Mouse (Mus musculus) monocyte, adult 2 months (primary cell): ENCODE data around the gene Hal.

Source experiments
- DNase-seq, 2 experiments: peaks; one replicate each; pipeline ENCODE4 v3.0.0; 2022; ENCODE audit warnings: low spot score in 2 of 2, low read depth in 1 of 2

Hal gene

DNA sequence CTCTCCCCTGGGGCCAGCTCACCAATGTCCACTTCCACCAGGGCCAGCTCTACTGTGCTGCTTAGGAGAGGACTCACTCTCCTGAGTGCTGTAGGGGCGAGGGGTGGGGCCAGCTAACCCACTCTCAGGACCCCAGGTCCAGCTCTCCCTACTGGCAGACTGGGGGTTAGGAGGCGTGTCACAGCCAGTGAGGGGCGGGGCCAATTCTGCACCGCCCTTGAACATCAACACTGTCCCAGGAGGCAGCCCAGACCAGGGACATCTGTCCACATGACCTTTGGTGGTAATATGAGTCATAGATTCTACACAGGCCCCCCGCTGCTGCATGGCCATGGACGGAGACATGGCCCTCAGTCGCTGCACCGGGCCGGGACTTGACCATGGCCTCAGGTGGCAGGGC lies 71.2 kb downstream of the Hal start:
- DNase-seq: no peak

DNA sequence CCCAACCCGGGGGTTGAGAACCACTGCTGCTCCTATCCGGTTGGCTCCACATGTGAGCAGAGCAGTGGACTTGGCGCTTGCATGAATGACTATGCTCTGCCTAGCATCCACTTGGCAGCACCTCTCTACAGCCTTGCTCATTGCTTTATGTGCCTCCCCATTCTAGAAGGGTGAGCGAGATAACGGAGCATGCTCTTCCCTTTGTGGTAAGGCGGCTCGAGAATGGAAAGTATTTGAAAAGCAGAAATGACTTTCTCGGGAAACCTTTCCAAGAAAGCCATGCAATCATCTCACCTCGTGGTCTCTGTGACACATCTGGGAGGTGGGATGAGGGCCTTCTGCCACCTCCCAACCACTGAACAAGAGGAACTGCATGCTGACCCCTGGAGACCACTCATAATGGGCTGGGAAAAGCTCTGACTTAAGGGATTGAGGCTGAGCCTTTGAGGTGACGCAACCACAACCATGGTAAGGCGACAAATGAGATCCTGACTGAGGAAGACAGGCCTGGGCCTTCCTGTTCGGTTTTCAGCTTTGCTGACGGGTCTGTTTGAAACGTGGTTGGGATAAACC lies 76.0 kb downstream of the Hal start:
- no peak for DNase-seq

DNA sequence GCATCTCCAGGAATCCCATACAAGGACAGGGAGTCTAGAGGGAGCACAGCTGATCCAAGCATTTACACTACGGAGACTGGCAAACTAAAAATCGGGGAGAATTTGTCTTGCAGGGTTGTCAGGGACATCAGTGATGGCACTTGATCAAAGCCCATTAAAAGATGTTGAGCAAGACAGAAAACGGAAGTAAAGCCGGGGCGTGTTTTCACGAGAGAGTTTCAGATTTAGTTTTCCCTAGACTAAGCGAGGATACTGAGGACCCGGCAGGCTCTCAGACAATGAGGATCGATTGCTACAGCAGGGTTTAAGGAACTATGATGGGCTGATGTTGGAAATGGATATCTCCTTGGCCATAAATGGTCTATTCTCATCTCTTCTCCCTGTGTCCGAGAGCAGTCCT lies 78.5 kb downstream of the Hal start:
- no peak for DNase-seq

DNA sequence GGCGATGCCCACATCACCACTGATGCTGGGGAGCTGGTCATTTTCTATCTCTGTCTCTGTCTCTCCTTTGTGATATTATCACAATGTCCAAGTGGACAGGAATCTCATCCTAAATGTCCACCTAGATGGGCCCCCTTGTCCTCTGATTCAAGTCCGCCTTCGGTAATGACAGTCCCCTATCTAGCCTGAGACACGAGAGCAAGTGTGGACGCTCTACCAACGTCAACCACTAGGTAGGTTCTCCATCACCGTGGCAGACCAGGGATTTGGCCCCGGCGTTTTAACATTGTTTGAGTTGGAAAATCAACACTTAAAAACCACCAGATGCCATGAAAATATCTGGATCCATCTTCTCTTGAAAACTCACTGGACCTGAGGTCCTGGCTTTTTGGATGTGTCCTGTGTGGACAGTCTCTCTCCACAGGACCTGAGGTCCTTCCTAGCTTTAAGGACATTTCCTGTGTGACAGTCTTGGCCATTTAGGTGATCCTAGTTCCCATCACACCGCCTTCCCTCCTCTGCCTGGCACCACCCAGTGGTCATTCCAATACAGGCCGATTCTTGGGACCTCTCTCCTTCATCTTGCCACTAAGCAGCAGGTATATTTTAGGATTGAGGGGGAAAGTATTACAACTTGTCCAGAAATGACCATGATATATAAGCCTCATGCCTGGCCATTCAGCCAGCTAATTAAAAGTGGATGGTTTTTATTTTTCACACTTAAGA lies 79.4 kb downstream of the Hal start:
- DNase-seq: no peak

- DNase-seq: no peak
Observed at GRCm38 (mm10) chr10:93568671-93569070, 80.1 kb downstream of the Hal start.
